Mouse (Mus musculus) intestine, embryonic 14.5 days (tissue): ENCODE results near the gene Rtp2. TPM values are rescaled to one million over a fixed set of nuclear protein-coding genes. Genes with fewer than 3 reads are reported as not detected.

Experiments used
- ATAC-seq: fragments of 200-750 bp; cut with Nextera tagmentation; replicated peaks from 2 replicates; pipeline ENCODE4 v1.8.0; 2017; ENCODE audit warnings: low read depth, moderate number of reproducible peaks, moderate TSS enrichment, moderate library complexity; ENCODE audit not compliant: low FRiP score, low TSS enrichment
- DNase-seq: peaks from one replicate; pipeline ENCODE4 v3.0.0-alpha.2; 2018; ENCODE audit warnings: low spot score
- H3K27ac ChIP-seq: fragments of 300-500 bp; sonication (generic); 2 replicates; pipeline ENCODE4 v1.5.1; 2014; ENCODE audit warnings: low read depth, mild to moderate bottlenecking, control low read depth
- H3K27me3 ChIP-seq: fragments of 300-500 bp; sonication (generic); replicated peaks from 2 replicates; pipeline ENCODE4 v1.6.1; 2014; ENCODE audit warnings: low read length, control low read depth; ENCODE audit not compliant: control insufficient read depth, insufficient read depth
- H3K36me3 ChIP-seq: fragments of 300-500 bp; sonication (generic); 2 replicates; pipeline ENCODE4 v1.6.1; 2014; ENCODE audit warnings: low read length, control low read depth; ENCODE audit not compliant: control insufficient read depth, insufficient read depth
- H3K4me1 ChIP-seq: fragments of 300-500 bp; sonication (generic); replicated peaks from 2 replicates; pipeline ENCODE4 v1.6.1; 2014; ENCODE audit warnings: low read length, control low read depth, mixed read lengths; ENCODE audit not compliant: control insufficient read depth, insufficient read depth
- H3K4me2 ChIP-seq: fragments of 300-500 bp; sonication (generic); 2 replicates; pipeline ENCODE4 v1.6.1; 2014; ENCODE audit warnings: low read length
- H3K4me3 ChIP-seq: fragments of 300-500 bp; sonication (generic); 2 replicates; pipeline ENCODE4 v1.5.1; 2014; ENCODE audit warnings: low read depth, low read length, control low read depth, mixed read lengths
- H3K9ac ChIP-seq: fragments of 300-500 bp; sonication (generic); 2 replicates; pipeline ENCODE4 v1.6.1; 2014; ENCODE audit warnings: mild to moderate bottlenecking, low read length
- H3K9me3 ChIP-seq: fragments of 300-500 bp; sonication (generic); 2 replicates; pipeline ENCODE4 v1.6.1; 2016; ENCODE audit warnings: low read length, control low read depth; ENCODE audit not compliant: control insufficient read depth
- WGBS: fragments of 180-500 bp; shearing (Covaris S2); extraction: QIAGEN DNeasy Blood & Tissue Kit; methylation state at CpG from one replicate; pipeline ENCODE4 v1.1.7; 2014; 5-methylcytosine and 5-hydroxymethylcytosine counted together
- polyA plus RNA-seq: library from polyadenylated mRNA; unstranded; fragments of >200 nt; fragmentation: Nextera tagmentation; extraction: Ambion mirVana; gene quantifications from 2 replicates; pipeline ENCODE4 v1.2.1, GENCODE M21; 2014

Gene Rtp2
- polyA plus RNA-seq = not detected in 2 replicates

GRCm38 (mm10) chr16:23932294-23932693 lies at the start of gene Rtp2:
Gene Rtp2, minus strand, starts transcription at chr16:23932394.
- H3K4me2 ChIP-seq = no peak within 1 kb of the TSS
- no peaks in the 10 kb centered on the region for H3K36me3 ChIP-seq
- H3K27me3 ChIP-seq = no peaks in the 10 kb centered on the region
- H3K9ac ChIP-seq = no peak within 1 kb of the TSS
- H3K27ac ChIP-seq = no peak within 1 kb of the TSS
- no peaks in the 10 kb centered on the region for H3K9me3 ChIP-seq
- WGBS = 85% methylated on average over 11 of the region's 11 CpGs
- H3K4me1 ChIP-seq = no peaks in the 10 kb centered on the region
- H3K4me3 ChIP-seq = no peak within 1 kb of the TSS
- ATAC-seq = no peak
- DNase-seq = no peak

DNA sequence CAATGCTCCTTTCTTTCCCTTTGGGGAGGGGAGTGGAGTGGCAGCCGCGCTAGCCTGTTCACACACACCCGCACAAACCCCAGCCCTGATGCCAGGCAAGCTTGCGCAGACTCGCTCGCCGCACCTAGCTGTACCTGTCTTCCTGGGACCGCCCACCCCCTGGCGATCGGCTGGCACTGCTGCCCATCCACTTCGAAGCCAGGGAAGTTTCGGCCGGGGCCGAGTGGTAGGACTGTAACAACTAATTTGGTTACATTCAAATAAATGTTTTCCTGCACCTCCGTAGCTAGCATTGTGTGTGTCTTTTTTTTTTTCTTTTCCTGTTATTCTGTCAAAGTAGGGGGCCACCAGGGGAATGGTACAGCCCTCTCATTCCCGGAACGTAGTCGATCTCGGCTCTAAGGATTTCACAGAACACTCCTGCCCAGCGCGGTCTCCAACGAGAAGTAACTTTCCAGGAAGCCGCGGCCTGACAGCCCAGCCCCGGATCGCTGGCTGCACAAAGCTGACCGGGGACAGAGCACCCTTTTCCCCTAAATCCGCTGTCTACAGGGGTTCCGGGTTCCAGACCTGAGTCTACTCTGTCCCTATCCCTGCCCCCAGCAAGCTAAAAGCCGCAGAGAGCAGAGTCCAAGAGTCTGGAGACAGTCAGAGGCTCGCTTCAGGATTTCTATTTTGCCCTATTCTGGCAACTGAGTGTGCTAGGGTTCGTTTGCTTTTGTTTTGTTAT lies 49.0 kb upstream of the Rtp2 start:
- no peaks in the 10 kb centered on the region for H3K36me3 ChIP-seq
- WGBS = 3% methylated on average over 32 of the region's 32 CpGs

DNA sequence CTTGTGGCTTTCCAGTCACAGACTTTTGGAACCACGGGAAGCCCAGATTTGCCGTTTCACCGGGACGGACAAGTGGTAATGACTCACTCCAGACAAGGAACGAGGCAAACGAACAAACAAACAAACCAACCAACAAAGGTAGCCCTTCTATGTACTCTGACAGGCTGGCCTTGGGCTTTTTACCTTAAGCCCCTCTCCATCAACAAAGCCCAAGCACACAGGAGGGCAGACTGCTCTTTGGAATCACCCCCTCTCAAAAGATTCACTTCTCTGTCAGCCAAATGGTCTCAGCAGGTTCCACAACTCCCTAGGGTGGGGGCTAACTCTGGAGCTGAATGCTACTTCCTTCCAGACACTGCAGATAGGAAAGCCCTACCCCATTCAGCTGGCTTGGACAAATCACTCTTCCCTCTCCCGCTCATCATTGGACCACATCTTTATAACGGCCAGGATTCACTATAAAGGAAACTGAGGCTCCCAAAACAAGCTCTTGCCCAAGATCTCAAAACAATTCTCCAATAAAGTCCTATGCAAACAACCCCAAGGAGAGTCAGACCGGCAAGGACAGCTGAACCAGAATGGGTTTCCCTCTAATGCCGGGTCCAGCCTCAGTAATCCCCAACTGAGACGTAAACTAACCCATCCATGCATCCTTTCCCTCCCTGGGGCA lies 48.1 kb upstream of the Rtp2 start:
- no peak overlapping the region for H3K27ac ChIP-seq
- H3K4me3 ChIP-seq = peak overlapping the region; percentile 37
- peaks cover 17% of the 10 kb centered on the region for H3K4me1 ChIP-seq
- H3K36me3 ChIP-seq = no peaks in the 10 kb centered on the region
- peak overlapping the region; percentile 93 for H3K4me2 ChIP-seq
- ATAC-seq = no peak
- DNase-seq = no peak
- peaks cover 26% of the 10 kb centered on the region for H3K27me3 ChIP-seq
- WGBS = 16% methylated on average over 11 of the region's 11 CpGs
- no peak overlapping the region for H3K9ac ChIP-seq
- H3K9me3 ChIP-seq = no peaks in the 10 kb centered on the region

More for the DNA sequence above, 49.0 kb upstream of the Rtp2 start:
- H3K27ac ChIP-seq = no peak overlapping the region
- H3K4me1 ChIP-seq = peaks cover 19% of the 10 kb centered on the region
- no peaks in the 10 kb centered on the region for H3K9me3 ChIP-seq
- no peak for ATAC-seq
- H3K4me2 ChIP-seq = peak overlapping the region; percentile 93
- H3K4me3 ChIP-seq = peak overlapping the region; percentile 37
- H3K9ac ChIP-seq = peak overlapping the region; percentile 17; the same call in 1 of the 2 replicates
- peaks cover 30% of the 10 kb centered on the region for H3K27me3 ChIP-seq
- DNase-seq = peak; percentile 63

DNA sequence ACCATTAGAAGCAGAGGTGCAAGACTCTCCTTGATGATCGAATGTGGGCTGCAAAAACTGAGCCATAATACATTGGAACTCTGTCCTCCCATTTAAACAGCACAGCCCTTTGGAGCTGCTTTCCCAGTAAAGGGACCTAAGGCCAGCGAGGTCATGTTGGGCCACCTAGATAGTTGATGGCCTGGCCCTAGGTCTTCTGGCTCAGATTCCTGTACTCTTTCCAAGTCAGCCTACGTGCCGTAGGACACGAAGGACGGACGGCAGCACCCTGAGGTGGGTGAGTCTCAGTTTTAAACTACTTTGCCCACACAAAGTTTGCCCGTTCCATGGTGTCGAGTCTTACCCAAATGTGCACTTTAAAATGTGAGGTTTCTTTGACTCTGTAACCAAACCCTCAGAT lies 47.3 kb upstream of the Rtp2 start:
- Histone ChIP-seq H3K9me3 (no peaks in the 10 kb centered on the region), H3K9ac (no peak overlapping the region), H3K4me2 (no peak overlapping the region), H3K4me3 (no peak overlapping the region), H3K27me3 (peaks cover 26% of the 10 kb centered on the region), H3K36me3 (no peaks in the 10 kb centered on the region), H3K27ac (no peak overlapping the region), H3K4me1 (peaks cover 15% of the 10 kb centered on the region)
- WGBS = 91% methylated on average over 9 of the region's 9 CpGs
- DNase-seq (no peak), ATAC-seq (no peak)

DNA sequence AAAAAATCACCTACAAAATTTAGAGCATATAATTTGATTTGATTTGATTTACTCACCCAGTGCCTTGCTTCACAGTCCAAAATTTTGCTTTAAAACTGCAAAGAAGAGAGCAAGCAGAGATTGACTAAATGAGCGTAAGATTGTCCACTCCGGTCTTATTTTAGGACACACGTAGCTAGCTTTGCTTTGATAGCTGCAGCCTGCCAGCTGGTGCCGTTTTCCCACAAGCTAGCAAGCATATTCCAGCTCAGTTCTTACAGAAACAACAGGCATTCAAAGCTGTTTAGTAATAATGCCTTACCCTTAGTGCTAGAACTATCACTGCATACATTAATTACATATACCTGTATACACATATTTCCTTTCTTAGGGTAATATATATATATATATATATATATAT lies 46.3 kb upstream of the Rtp2 start:
- Histone ChIP-seq H3K27ac (no peak overlapping the region), H3K4me2 (no peak overlapping the region), H3K27me3 (peaks cover 26% of the 10 kb centered on the region), H3K9ac (no peak overlapping the region), H3K4me3 (no peak overlapping the region), H3K36me3 (0 out of 2 replicates have a peak, but pooled peaks cover 3% of the 10 kb centered on the region), H3K9me3 (no peaks in the 10 kb centered on the region), H3K4me1 (peaks cover 11% of the 10 kb centered on the region)
- ATAC-seq (no peak), DNase-seq (no peak)
- WGBS = 89% methylated on average over 4 of the region's 4 CpGs

DNA sequence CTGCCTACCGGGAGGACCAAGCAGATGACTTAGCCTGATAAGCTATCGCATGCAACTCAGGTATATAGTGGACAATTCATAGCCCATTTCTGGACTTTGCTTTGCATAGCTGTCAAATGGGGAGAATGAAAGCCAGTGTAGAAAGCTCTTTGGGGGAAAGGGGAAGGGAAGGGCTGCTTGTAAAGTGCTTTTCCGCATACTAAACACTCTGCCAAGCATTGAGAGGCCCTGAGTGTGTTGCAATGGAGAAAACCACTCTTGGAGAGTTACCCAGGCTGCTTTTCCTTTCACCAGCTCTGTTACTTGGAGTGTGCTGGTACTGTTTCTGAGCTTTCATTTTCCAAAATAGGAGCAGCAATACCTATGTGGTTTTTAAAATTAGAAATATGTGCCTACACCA lies 45.5 kb upstream of the Rtp2 start:
- Histone ChIP-seq H3K27me3 (peaks cover 26% of the 10 kb centered on the region), H3K4me3 (no peak overlapping the region), H3K4me1 (peaks cover 10% of the 10 kb centered on the region), H3K9me3 (no peaks in the 10 kb centered on the region), H3K9ac (no peak overlapping the region), H3K36me3 (0 out of 2 replicates have a peak, but pooled peaks cover 3% of the 10 kb centered on the region), H3K4me2 (no peak overlapping the region), H3K27ac (no peak overlapping the region)
- ATAC-seq (no peak), DNase-seq (no peak)
- 89% methylated on average over 3 of the region's 3 CpGs for WGBS

DNA sequence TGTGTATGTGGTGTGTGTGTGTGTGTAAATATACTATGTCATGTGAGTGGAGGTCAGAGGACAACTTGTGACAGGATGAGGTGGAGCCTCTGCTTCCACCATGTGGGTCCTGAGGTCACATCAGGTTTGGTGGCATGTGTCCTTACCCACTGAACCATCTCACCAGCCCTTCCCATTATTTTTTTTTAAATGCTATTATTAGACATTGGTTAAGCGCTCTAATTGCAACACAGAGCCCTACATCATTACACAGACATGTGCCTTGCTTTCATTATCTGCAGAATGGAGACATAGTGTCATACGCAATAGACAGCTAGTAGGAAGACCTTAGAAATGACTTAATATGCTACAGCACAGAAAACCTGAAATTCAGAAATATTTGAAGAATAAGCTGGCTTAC lies 44.0 kb upstream of the Rtp2 start:
- 0 out of 2 replicates have a peak, but pooled peaks cover 3% of the 10 kb centered on the region for H3K36me3 ChIP-seq
- H3K4me2 ChIP-seq = no peak overlapping the region
- H3K9ac ChIP-seq = no peak overlapping the region
- no peak for ATAC-seq
- no peak overlapping the region for H3K27ac ChIP-seq
- 93% methylated on average over 2 of the region's 2 CpGs for WGBS
- peaks cover 4% of the 10 kb centered on the region; the same call in 1 of the 2 replicates for H3K4me1 ChIP-seq
- H3K27me3 ChIP-seq = peaks cover 18% of the 10 kb centered on the region
- H3K4me3 ChIP-seq = no peak overlapping the region
- no peak for DNase-seq
- no peaks in the 10 kb centered on the region for H3K9me3 ChIP-seq

GRCm38 (mm10) chr16:23973635-23974367 lies 41.6 kb upstream of the Rtp2 start:
- H3K27ac ChIP-seq = no peak overlapping the region
- no peak overlapping the region for H3K9ac ChIP-seq
- H3K36me3 ChIP-seq = 0 out of 2 replicates have a peak, but pooled peaks cover 3% of the 10 kb centered on the region
- H3K4me3 ChIP-seq = no peak overlapping the region
- no peak for DNase-seq
- no peak overlapping the region for H3K4me2 ChIP-seq
- no peaks in the 10 kb centered on the region for H3K4me1 ChIP-seq
- 90% methylated on average over 9 of the region's 9 CpGs for WGBS
- no peaks in the 10 kb centered on the region for H3K27me3 ChIP-seq
- H3K9me3 ChIP-seq = no peaks in the 10 kb centered on the region
- no peak for ATAC-seq
